Mouse (Mus musculus) mesoderm, embryonic 11.5 days (tissue): ENCODE data around the gene Zfp239.
"Not testable (repeated sequence)": the region's sequence is repeated elsewhere in the genome, so short reads cannot be mapped to it uniquely, and the experiment has no call there.

Experiments
- DNase-seq: peaks from one replicate; pipeline ENCODE4 v3.0.0-alpha.2; 2012; ENCODE audit warnings: low read depth, low spot score

The Zfp239 gene

DNA sequence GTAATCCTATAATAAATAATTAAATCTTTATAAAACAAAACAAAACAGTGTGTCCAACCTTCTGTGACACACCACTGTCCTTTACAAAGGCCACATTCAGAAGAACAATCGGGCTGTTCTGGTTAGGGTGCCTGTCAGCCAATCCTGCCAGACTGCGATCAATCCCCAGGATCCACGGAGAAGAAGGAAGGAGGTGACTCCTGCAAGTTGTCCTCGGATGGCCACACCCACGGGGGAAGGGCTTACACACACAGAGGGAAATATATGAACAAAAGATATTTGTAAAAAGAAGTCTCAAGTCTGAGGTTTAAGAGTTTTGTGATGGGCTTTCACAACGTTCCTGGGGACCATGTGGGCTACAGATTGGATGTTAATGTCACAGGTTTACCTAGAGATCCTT, at the start of gene Zfp239:
Gene Zfp239 (plus strand): TSS at position 253 of the 400 bp plus-strand sequence.
- DNase-seq, result no peak

DNA sequence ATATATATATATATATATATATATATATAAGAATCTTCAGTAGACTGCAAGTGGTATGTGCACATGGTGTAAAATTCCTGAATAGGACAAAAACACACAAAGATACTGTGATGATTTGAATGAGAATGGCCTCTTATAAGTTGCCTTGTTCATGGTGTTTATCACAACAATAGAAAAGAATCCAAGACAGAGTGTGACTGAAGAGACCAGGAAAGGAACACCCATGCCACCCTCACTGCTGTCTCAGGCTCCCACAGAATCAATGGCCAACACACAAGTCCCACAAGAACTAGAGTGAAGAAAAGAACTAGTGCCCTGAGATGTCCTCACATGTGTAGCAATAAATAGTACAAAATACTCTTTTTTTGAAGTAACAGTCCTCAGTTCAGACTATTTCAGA, 47.2 kb upstream of the Zfp239 start:
- DNase-seq, result no peak

DNA sequence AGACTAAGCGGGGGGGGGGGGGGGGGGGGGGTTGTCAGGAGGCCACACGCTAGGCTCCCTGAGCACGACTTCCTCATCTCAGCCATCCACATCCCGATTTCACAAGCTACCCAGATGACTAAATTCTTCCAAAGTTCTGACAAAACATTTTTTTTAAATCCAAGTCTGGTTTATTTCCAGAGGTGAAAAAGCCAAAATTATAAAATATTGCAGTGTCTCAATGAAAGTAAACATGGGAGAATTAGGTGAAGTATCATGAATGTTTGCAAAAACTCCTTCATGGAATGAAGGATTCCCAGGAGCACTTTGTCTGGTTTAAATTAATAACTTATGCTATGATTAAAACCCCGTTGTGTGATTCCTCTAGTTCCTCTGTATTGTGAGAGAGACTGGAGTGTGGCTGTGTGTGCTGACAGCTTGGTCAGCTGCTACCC, 44.8 kb upstream of the Zfp239 start:
- DNase-seq, result no peak

DNA sequence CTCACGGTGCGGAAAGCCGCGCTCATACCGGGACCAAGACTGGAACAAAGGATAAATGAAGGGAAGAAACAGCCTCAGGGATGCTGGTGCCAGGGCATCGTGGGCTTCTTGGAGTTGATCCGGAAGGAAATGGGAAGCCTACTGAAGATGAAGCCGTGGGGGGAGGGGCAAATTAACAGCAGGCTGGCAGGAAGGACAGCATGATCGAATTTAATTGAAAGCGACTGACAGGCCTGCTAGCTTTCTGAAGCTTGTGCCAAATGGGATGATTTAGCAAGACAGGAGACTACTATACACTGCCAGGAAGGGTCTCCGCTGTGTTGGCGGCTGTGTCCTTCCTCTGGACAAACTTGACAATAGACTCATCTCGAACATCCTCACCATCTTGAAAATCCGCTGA, 41.6 kb upstream of the Zfp239 start:
- DNase-seq, result no peak

DNA sequence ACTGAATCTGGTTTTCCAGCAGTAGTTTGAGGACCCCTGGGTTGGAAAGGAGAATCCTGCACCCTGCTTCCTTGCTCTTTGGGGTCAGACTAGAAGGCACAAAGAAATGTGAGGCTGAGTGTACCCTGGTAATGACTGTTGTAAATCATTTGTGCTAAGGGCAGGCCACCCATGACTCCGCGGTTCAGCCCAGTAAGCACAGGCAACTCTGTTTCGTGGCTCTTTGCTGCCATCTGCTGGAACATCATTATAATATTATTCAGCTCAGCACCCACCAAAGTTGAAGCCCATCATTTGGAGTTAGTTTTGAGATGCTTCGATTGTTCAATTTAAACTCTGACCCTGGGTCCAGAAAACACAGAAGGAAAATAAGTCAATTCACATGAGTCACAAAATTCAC, 36.5 kb upstream of the Zfp239 start:
- DNase-seq, result peak; percentile 91

DNA sequence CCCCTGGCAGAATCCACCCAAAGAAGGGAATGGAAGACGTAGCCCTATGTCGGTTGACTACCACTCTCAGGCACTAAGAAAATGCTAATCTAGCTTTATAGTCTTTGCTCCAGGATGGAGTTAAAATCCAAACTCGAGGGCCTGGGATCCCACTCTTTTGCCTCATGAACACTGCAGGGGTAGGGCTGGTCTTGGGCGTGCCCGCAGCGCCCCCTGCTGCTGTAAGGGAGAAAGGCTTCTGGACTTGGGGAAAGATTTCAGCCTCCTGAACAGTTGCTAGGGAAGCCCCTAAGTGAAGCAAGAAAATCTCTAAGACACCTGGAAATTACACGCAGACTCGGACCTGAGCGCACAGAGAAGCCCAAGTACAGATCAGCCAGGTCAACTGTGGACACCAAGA, 33.6 kb upstream of the Zfp239 start:
- DNase-seq, result peak; percentile 78

DNA sequence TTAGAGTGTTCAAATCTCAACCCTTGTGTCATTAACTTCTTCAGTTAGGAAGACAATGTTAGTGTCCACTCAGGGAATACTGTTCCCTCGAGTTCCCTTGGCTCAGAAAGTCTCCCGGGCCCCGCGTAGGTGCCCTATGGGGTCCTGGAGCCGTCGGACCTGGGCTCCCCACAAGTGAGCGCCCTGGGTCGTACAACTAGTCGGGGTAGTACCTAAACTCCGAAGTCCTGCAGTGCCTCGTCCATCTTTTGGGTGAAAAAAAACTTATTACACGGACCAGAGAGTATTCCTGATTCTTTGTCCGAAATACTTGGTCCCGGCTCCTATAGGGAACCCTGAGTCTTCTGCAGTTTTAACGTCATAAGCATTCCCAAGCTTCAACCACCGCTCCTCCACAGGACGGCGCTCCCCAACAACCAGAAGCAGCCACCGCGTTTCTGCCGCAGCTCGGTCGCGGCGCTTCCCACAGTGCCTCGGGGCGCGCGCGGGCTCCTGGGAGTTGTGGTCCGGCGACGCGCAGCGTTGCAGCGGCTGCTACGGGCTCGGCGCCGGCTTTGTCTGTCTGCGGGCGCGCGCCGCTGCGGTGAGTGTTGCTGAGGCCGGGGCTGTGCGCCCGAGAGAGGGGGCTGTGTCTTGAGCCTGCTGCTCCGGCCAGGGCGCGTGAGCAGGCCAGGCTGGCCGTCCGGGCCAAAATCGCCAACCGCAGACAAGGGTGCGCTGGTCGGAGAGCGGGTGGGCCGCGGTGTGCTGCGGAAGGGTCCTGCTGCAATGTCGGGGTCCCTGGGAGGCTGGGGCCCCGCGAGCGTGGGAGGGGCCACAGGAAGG, 21.0 kb upstream of the Zfp239 start, which contains the start of gene Zfp637:
Gene Zfp637 (plus strand): TSS at position 495 of the 825 bp plus-strand sequence.
- DNase-seq, result peak; percentile 93

DNA sequence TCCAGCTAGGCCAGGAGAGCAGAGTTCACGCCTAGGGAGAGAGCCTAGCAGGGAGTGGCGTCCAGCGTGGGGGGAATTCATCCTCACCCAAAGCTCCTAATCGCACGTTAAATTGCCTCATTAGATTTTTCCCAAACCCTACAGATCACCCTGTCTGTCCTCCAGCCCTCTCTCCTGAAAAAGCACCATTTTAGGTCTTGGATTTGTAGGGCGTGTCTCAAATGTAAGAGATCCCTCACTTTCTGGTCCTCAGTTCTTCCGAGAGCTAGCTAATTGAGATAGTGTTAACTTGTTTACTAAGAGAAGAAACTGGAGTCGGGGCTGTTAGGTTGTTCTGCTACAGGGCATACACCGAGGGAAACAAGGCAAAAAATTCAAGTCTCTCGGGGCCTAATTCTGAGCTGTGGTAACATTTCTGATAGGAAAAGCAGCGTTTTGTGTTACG, 20.4 kb upstream of the Zfp239 start:
- DNase-seq, result no peak

DNA sequence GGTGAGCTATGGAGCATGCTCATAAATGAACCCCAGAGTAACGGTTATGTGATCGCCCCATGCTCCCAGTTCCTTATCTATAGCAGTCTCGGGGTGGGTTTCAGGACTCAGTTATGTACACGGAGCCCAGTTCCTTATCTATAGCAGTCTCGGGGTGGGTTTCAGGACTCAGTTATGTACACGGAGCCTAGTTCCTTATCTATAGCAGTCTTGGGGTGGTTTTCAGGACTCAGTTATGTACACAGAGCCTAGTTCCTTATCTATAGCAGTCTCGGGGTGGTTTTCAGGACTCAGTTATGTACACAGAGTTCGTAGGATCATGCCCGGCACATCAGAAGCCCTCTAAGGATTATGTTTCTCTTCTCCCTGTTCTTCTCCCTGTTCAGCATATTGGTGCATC, 17.3 kb upstream of the Zfp239 start:
- no peak for DNase-seq

DNA sequence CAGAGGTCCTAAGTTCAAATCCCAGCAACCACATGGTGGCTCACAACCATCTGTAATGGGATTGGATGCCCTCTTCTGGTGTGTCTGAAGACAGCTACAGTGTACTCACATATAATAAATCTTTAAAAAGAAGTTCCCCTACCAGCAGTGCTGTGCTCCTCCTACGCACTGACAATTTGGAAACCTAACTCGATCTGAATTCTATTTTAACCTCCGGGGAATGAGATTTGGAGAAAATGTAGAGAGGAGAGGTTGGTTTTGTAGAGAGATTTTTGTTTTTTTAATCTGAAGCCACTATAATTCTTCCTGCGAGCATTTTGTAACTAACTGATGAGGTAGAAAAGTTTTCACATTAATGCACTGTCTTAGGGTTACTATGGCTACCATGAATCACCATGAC, 15.2 kb upstream of the Zfp239 start:
- not testable (repeated sequence) for DNase-seq

DNA sequence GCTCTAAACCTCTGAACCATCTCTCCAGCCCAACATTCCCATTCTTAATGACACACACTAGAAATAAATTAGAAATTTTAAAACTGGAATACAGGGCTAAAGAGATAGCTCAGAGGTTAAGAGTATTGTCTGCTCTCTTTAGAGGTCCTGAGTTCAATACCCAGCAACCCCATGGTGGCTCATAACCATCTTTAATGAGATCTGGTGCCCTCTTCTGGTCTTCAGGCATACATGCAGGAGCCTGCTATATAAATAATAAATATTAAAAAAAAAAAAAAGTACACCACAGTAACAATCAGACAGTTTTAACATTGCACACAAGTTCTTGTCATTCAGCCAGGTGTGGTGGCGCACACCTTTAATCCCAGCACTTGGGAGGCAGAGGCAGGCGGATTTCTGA, 14.1 kb upstream of the Zfp239 start:
- no peak for DNase-seq

DNA sequence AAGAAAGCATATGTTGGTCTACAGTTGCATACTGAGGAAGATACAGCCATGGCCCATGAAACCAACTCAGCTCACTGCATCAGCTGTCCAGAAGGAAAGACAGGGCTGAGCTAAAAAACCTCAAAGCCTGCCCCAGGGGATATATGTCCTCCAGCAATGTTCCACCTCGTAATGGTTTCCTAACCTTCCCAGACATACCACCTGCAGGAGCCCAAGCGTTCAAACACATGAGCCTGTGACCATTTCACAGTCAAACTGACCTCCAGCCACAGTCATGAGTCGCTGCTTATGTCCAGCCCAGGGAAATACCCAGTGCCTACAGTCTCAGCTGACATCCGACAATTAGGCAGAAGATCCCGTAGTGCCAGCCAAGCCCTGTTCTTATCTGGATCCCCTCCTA, 13.3 kb upstream of the Zfp239 start:
- no peak for DNase-seq

DNA sequence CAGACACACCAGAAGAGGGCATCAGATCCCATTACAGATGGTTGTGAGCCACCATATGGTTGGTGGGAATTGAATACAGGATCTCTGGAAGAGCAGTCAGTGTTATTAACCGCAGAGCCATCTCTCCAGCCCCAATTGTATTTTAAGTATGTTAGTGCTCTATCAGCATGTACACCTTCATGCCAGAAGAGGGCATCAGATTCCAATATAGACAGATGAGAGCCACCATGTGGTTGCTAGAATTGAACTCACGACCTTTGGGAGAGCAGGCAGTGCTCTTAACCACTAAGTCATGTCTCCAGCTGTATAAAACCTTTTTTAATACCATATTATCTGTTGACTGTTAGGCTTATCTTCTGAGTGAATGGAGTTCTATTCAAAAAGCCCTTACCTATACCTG, 10.2 kb upstream of the Zfp239 start:
- no peak for DNase-seq

DNA sequence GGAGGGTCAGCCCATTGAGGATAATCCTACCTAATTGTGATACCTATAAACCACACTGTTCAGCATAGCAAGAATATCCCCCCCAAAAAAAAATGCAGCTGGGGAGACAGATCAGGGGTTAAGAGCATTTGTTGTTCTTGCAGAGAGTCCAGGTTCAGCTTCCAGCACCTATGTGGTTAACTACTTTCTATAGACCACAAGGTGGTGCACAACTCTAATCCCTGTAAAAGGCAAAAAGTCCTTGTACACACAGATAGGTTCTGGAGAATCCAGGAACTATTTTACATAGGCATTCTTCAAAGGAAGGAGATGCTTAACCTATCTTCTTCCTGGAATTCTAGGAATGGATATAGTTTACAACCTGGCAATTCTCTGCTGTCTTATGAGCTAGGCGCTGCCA, 3.9 kb upstream of the Zfp239 start:
- DNase-seq, result no peak

DNA sequence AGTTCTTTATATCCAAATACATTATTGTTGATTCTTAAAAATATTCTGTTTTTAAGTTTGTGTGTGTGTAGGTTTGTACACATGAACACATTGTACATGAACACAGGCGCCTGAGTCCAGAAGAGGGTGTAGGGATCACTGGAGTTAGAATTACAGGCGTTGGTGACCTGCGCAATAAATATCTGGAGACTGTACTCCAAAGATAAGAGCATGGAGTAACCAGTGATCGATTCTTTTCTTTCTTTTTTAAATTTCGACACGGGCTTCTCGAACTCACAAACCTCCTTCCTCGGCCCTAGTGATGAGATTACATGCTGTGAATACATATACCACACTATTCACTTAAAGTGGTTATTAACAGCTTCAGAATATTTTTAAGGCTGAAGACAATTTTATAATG, 565 bp downstream of the Zfp239 start:
- DNase-seq, result no peak

DNA sequence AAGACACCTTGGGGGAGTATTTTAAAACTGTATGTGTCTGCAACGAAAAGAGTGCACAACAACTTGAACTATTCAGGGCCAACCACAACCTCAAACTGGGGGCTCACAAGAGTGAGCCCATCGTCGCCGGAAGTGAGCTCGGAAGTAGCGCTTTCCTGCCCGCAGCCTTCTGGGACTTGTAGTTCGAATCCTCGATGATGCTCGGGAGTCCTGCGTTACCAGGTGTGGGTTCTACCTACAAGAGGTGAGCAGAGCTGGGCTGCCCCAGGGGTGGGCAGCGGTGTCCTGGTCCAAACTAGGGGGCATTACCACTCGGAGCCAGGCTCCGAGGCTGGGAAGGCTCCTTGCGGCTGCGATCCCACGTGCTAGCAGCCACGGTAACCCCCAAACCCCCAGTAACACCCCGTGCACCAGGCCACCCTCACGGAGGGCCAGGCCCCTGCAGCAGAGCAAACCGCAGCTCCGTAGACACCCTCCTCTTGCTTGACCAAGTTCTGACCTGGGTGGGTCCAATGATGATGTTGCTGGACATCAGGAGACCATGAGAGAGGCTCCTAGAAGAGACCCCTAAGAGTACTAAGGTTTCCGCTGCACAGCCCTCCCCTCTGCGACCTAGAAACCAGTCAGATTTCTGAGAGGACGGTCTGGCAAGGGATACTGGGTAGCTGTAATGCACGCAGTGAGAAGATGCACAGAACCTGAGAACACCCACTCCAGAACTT, 1.2 kb downstream of the Zfp239 start:
- DNase-seq, result peak; percentile 60

DNA sequence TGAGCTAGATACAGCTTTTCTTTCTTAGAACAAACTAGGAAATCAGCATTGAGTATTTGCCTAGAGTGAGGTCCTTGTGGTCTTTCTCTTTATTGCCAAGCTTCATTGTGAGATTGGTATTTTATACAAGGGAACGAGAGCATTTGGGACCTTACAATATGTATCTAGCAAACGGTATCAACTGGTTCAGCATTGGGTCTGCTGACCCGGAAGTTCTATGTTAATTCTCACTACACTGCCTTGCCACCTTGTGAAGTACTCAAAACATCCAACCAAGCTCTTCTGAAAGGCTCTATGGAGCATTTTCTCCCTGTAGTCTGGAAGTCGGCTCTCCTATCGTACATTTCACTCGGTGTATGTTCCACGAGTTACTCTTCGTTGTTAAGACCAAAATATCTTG, 1.9 kb downstream of the Zfp239 start:
- DNase-seq, result no peak

DNA sequence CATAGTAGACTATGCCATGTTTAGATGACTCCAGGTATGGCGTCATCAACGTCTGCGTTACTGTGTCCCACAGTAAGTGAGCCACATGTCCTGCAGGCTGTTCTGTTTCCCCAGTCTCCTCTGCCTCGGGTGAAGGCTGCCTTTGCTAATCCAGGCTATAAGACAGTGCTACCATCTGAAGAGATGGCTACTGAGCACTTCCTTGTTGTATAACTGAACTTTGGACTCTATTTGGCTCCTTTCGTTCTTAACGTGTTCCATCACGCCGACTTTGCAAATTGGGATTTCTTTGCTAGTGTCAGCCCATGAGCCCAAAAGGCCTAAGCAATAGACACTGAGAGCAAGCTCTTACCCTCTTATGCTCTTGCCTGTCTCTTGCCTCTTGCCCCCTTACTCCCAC, 6.3 kb downstream of the Zfp239 start:
- no peak for DNase-seq

DNA sequence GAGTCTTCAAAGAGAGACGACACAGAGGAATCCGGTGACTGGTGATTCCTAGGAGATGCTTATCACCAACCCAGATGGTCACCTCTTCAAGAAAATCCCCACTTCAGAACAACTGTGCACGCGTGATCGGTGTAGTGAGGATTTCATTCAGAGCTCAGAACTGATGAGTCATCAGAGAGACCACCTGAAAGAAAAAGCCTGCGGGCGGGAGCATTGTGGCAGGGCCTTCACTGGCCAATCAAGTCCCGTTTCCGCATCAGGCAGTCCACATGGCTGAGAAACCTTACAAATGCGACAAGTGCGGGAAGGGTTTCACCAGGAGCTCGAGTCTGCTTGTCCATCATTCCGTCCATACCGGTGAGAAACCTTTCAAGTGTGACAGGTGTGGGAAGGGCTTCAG, 9.1 kb downstream of the Zfp239 start:
- no peak for DNase-seq

DNA sequence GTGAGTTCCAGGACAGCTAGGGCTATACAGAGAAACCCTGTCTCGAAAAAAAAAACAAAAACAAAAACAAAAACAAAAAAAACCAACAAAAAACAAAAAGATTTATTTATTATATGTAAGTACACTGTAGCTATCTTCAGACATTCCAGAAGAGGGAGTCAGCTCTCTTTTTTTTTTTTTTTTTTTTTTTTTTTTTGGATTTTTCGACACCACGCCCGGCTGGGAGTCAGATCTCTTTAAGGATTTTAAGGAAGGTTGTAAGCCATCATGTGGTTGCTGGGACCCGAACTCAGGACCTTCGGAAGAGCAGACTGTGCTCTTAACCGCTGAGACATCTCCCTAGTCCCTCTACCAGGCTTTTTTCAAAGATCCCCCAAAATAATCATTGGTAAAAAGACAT, 11.6 kb downstream of the Zfp239 start:
- not testable (repeated sequence) for DNase-seq

DNA sequence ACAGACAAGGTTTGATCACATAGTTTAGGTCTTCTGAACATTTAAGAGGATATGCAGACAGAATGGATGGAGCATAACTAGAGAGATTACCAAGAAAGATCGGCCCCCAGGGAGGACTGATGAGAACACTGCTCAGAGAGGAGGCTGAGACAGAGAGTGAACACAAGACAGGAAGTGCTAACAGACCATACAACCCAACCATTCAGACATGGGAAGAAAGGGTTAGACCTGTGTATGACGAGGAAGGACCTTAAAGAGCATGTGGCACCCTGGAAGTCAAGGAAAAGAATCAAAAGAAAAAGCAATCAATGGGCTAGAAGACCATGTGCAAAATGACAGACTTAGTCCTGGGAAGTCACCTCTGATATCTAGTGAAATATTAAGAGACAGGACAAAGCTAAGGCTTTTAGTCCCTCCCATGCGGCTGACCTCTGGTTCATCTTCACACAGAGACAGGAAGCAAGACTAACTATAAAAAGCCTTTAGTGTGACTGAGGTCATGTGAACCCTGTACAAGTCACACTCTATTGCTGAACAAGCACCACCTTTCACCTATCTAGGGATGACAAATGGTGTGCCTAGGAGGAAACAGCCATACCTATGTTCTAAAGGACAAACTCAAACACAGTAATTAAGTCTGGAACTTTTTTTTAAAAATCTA, 12.9 kb downstream of the Zfp239 start:
- no peak for DNase-seq

DNA sequence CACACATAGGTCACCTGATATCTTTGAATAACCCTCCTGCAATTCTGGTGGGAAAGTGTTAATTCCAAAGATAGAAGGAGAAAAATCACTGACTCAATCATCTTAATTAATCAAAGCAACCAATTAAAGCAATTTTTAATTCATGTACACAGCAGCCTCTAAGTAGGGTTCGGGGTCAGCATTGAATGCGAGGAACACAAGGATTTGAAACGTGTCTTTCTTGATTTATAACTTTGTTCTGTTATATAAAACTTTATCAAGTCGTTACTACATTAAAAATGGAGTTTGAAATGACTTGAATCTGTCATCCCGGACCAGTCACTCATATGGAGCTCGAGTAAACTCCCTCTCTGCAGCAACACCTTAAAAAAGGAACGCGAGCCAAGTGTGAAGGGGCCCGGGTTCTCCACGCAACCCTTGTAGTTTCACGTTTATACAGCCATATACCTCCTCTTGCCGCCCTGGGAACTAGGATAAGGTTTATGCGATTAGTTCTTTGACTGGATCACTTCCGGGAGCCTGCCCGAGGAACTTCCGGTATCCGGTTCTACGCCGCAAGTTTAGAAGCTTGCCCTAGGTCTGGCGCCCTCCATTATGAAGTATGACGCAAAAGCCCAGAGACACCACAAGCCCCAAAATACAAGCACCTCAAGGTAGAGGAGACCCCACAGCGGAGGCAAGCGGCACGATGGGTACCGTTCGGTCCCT, 17.0 kb downstream of the Zfp239 start:
- DNase-seq, result peak; percentile 90
